Mouse (Mus musculus) spleen, adult 2 months (tissue): ENCODE measurements around the gene Cep295nl.

Experiments used
- CTCF ChIP-seq: fragments of 200-500 bp; IDR thresholded peaks from 2 replicates; pipeline ENCODE4 v1.5.1; 2011; ENCODE audit warnings: mild to moderate bottlenecking, inconsistent platforms; ENCODE audit not compliant: insufficient read depth, insufficient read length, insufficient replicate concordance; ENCODE audit errors: extremely low read depth
- POLR2A ChIP-seq: fragments of 200-500 bp; IDR thresholded peaks from 2 replicates; pipeline ENCODE4 v1.6.1; 2011; ENCODE audit warnings: low read depth, low read length, inconsistent platforms

GRCm38 (mm10) chr11:118348877-118349276, 6.6 kb upstream of the Cep295nl start:
- TF ChIP-seq CTCF (no peak), POLR2A (no peak)
